Mouse (Mus musculus) myocyte (in vitro differentiated cells): ENCODE measurements around the gene Syt8.

ENCODE experiments used
- CEBPB ChIP-seq: IDR thresholded peaks from 2 replicates; pipeline ENCODE4 v1.6.1; 2011; ENCODE audit warnings: mild to moderate bottlenecking, moderate library complexity; ENCODE audit not compliant: poor library complexity, insufficient read depth, severe bottlenecking
- E2F4 ChIP-seq: IDR thresholded peaks from one replicate; pipeline ENCODE4 v1.6.1; 2011; ENCODE audit warnings: mild to moderate bottlenecking, control low read depth, moderate library complexity; ENCODE audit not compliant: insufficient read depth
- MAX ChIP-seq: IDR thresholded peaks from one replicate; pipeline ENCODE4 v1.6.1; 2011; ENCODE audit warnings: low read depth, mild to moderate bottlenecking, control low read depth
- MYOD1 ChIP-seq, 3 experiments: IDR thresholded peaks; one replicate each; pipeline ENCODE4 v1.6.1; 2011; ENCODE audit warnings: control low read depth in 2 of 3, low read depth in 2 of 3, mild to moderate bottlenecking in 2 of 3, moderate library complexity in 1 of 3; ENCODE audit not compliant: insufficient read length in 2 of 3, control insufficient read depth in 1 of 3
- MYOG ChIP-seq, 3 experiments: IDR thresholded peaks; one replicate each; pipeline ENCODE4 v1.6.1; 2011; ENCODE audit warnings: control low read depth in 2 of 3, low read depth in 2 of 3, mild to moderate bottlenecking in 2 of 3; ENCODE audit not compliant: insufficient read length in 2 of 3, control insufficient read depth in 1 of 3, insufficient read depth in 1 of 3
- POLR2A ChIP-seq: IDR thresholded peaks from one replicate; pipeline ENCODE4 v1.6.1; 2011; ENCODE audit warnings: low read depth, mild to moderate bottlenecking, control low read depth, moderate library complexity; ENCODE audit not compliant: insufficient read length
- POLR2AphosphoS2 ChIP-seq: IDR thresholded peaks from one replicate; pipeline ENCODE4 v1.6.1; 2011; ENCODE audit warnings: low read depth, control low read depth; ENCODE audit not compliant: insufficient read length
- REST ChIP-seq: IDR thresholded peaks from one replicate; pipeline ENCODE4 v1.6.1; 2011; ENCODE audit warnings: mild to moderate bottlenecking, control low read depth, moderate library complexity; ENCODE audit not compliant: insufficient read depth, insufficient read length
- SRF ChIP-seq: IDR thresholded peaks from one replicate; pipeline ENCODE4 v1.6.1; 2011; ENCODE audit warnings: low read depth; ENCODE audit not compliant: control insufficient read depth, insufficient read length
- TCF12 ChIP-seq: IDR thresholded peaks from one replicate; pipeline ENCODE4 v1.6.1; 2011; ENCODE audit warnings: mild to moderate bottlenecking, control low read depth; ENCODE audit not compliant: poor library complexity, insufficient read depth, severe bottlenecking
- TCF3 ChIP-seq: IDR thresholded peaks from one replicate; pipeline ENCODE4 v1.6.1; 2011; ENCODE audit warnings: low read depth, control low read depth; ENCODE audit not compliant: insufficient read length
- USF1 ChIP-seq: IDR thresholded peaks from one replicate; pipeline ENCODE4 v1.6.1; 2011; ENCODE audit warnings: low read depth, mild to moderate bottlenecking, control low read depth, moderate library complexity

DNA sequence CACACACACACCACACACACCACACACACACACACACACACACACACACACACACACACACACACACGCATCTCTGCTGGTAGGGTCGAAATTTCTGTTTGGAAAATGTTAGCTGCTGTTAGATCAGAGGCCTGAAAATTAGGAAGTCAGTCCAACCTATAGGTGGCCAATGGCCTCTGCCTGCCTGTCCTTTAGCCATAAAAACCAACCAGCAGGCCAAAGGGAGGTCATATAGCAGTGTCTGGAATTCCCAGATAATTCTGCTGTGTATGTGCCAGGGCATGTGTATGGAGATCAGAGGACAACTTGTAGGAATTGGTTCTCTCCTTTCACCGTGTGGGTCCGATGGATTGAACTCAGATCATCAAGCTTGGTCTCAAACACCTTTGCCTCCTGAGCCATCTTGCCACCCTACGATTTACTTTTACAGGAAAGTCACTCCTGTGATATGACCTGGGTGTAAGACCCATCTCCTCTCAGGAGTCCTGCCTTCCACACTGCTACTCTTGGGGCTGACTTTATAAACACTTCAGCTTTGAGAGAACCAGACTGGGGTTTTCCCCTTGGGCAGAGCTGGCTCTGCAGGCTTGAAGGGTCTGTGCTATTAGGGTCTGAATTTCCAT is 24.1 kb downstream of the Syt8 start:
- TF ChIP-seq POLR2A (no peak), SRF (no peak), USF1 (no peak), MAX (no peak), E2F4 (no peak), MYOG (IDR thresholded peaks at IDR 0.05; ENCODE audit: control insufficient read depth in 1 of 3, insufficient read depth in 1 of 3, insufficient read length in 2 of 3, low read depth in 2 of 3) (no peak), CEBPB (no peak), TCF3 (no peak), REST (no peak), POLR2AphosphoS2 (no peak), TCF12 (no peak), MYOD1 (IDR thresholded peaks at IDR 0.05; ENCODE audit: control insufficient read depth in 1 of 3, insufficient read length in 2 of 3, low read depth in 2 of 3) (no peak)
